Mouse (Mus musculus) embryonic facial prominence, embryonic 14.5 days (tissue): Measurements from ENCODE around the gene Olfr1340. TPM values are rescaled to one million over a fixed set of nuclear protein-coding genes. Genes with fewer than 3 reads are reported as not detected.

Source experiments
- ATAC-seq: fragments of 200-750 bp; cut with Nextera tagmentation; 2 replicates; pipeline ENCODE4 v1.8.0; 2017; ENCODE audit warnings: low read depth, moderate number of reproducible peaks, moderate TSS enrichment
- DNase-seq: peaks from one replicate; pipeline ENCODE4 v3.0.0-alpha.2; 2015; ENCODE audit warnings: low spot score
- H3K27ac ChIP-seq: fragments of 300-500 bp; sonication (generic); replicated peaks from 2 replicates; pipeline ENCODE4 v1.5.1; 2014; ENCODE audit warnings: low read depth, mild to moderate bottlenecking, low read length, moderate library complexity
- H3K27me3 ChIP-seq: fragments of 300-500 bp; sonication (generic); replicated peaks from 2 replicates; pipeline ENCODE4 v1.6.1; 2014; ENCODE audit warnings: low read length; ENCODE audit not compliant: control insufficient read depth, insufficient read depth
- H3K36me3 ChIP-seq: fragments of 300-500 bp; sonication (generic); 2 replicates; pipeline ENCODE4 v1.6.1; 2014; ENCODE audit warnings: low read length, mixed read lengths; ENCODE audit not compliant: control insufficient read depth, insufficient read depth
- H3K4me1 ChIP-seq: fragments of 300-500 bp; sonication (generic); 2 replicates; pipeline ENCODE4 v1.6.1; 2014; ENCODE audit warnings: antibody characterized with exemption, low read length; ENCODE audit not compliant: control insufficient read depth, insufficient read depth
- H3K4me2 ChIP-seq: fragments of 300-500 bp; sonication (generic); 2 replicates; pipeline ENCODE4 v1.6.1; 2014; ENCODE audit warnings: low read depth, mild to moderate bottlenecking, low read length, moderate library complexity, mixed read lengths
- H3K4me3 ChIP-seq: fragments of 300-500 bp; sonication (generic); 2 replicates; pipeline ENCODE4 v1.5.1; 2014; ENCODE audit warnings: low read depth, mild to moderate bottlenecking, low read length
- H3K9ac ChIP-seq: fragments of 300-500 bp; sonication (generic); 2 replicates; pipeline ENCODE4 v1.6.1; 2014; ENCODE audit warnings: low read depth, mild to moderate bottlenecking, low read length, moderate library complexity, mixed read lengths
- H3K9me3 ChIP-seq: fragments of 300-500 bp; sonication (generic); 2 replicates; pipeline ENCODE4 v1.6.1; 2016; ENCODE audit warnings: low read length; ENCODE audit not compliant: control insufficient read depth
- WGBS: fragments of 180-500 bp; shearing (Covaris S2); extraction: QIAGEN DNeasy Blood & Tissue Kit; methylation state at CpG from one replicate; pipeline ENCODE4 v1.1.7; 2014; 5-methylcytosine and 5-hydroxymethylcytosine counted together
- polyA plus RNA-seq: library from polyadenylated mRNA; unstranded; fragments of >200 nt; fragmentation: Nextera tagmentation; extraction: Ambion mirVana; gene quantifications from 2 replicates; pipeline ENCODE4 v1.2.1, GENCODE M21; 2014

Gene Olfr1340
- 0.08 and 0.24 TPM in 2 replicates for polyA plus RNA-seq

GRCm38 (mm10) chr4:118719838-118720237, at the start of gene Olfr1340:
TSS of gene Olfr1340 (plus strand) at chr4:118720138.
- H3K9ac ChIP-seq, result no peak within 1 kb of the TSS
- no peak within 1 kb of the TSS for H3K4me2 ChIP-seq
- no peaks in the 10 kb centered on the region for H3K27me3 ChIP-seq
- H3K36me3 ChIP-seq, result no peaks in the 10 kb centered on the region
- no peaks in the 10 kb centered on the region for H3K4me1 ChIP-seq
- no peak within 1 kb of the TSS for H3K27ac ChIP-seq
- no peak within 1 kb of the TSS for H3K4me3 ChIP-seq
- ATAC-seq (no peak), DNase-seq (no peak)
- H3K9me3 ChIP-seq, result no peaks in the 10 kb centered on the region

DNA sequence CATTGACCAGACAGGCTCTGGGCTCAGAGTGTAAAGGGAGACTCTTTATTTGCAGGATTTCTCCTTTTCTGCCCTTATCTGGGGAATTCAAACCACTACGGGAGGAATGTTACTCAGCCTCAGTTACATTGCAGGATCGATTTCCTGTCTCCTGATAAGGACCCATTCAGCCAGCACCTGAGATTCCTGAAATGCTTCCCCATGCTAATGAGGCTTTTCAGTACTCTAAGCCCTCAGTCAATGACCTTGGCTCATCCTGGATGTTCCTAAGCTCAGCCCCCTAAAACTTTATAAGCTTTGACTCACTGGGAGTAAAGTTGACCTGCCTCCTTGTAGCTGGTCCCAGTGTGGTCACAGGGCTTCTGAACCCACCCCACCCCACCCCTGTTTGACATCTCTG, 32.9 kb upstream of the Olfr1340 start:
- no peak overlapping the region for H3K4me3 ChIP-seq
- H3K27me3 ChIP-seq, result no peaks in the 10 kb centered on the region
- no peak overlapping the region for H3K9ac ChIP-seq
- no peaks in the 10 kb centered on the region for H3K36me3 ChIP-seq
- H3K4me1 ChIP-seq, result no peaks in the 10 kb centered on the region
- WGBS, result 55% methylated on average over 2 of the region's 2 CpGs
- no peak overlapping the region for H3K4me2 ChIP-seq
- ATAC-seq (no peak), DNase-seq (no peak)
- no peak overlapping the region for H3K27ac ChIP-seq
- H3K9me3 ChIP-seq, result no peaks in the 10 kb centered on the region

- Histone ChIP-seq H3K27me3 (no peaks in the 10 kb centered on the region), H3K9ac (no peak within 1 kb of the TSS), H3K4me2 (no peak within 1 kb of the TSS), H3K4me3 (no peak within 1 kb of the TSS), H3K4me1 (no peaks in the 10 kb centered on the region), H3K27ac (no peak within 1 kb of the TSS), H3K36me3 (no peaks in the 10 kb centered on the region), H3K9me3 (no peaks in the 10 kb centered on the region)
- no peak for ATAC-seq
- 24% methylated on average over 12 of the region's 12 CpGs for WGBS
- no peak for DNase-seq
Measured at GRCm38 (mm10) chr4:118692412-118692973, 27.4 kb upstream of the Olfr1340 start, which contains the start of gene Olfr1342. TSS of gene Olfr1342 (minus strand) at chr4:118692756.

DNA sequence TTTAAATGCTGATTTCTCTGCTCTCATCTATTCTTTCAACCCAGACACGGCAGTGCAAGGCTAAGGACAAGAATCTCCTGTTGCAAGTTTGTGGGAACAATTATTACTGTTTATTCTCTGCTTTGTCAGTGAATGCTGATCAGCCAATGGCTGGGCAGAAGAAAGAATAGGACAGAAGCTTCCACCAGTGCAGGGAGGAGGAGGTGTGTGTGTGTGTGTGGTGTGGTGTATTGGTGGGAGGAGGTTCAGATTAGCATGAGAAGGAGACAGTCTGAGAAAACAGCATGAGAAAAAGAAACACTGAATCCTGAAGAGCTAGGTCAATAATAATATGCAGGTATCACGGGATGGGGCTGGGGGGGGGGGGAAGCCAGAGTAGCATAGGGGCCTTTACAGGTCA, 26.1 kb upstream of the Olfr1340 start:
- no peak for DNase-seq
- Histone ChIP-seq H3K4me3 (no peak overlapping the region), H3K9ac (no peak overlapping the region), H3K4me2 (no peak overlapping the region), H3K36me3 (no peaks in the 10 kb centered on the region), H3K27ac (no peak overlapping the region), H3K4me1 (no peaks in the 10 kb centered on the region), H3K27me3 (no peaks in the 10 kb centered on the region), H3K9me3 (no peaks in the 10 kb centered on the region)
- WGBS, result 36% methylated on average over 2 of the region's 2 CpGs
- no peak for ATAC-seq

- H3K4me1 ChIP-seq, result no peaks in the 10 kb centered on the region
- no peak within 1 kb of the TSS for H3K9ac ChIP-seq
- WGBS, result 79% methylated on average over 3 of the region's 3 CpGs
- no peak within 1 kb of the TSS for H3K27ac ChIP-seq
- H3K27me3 ChIP-seq, result no peaks in the 10 kb centered on the region
- ATAC-seq, result no peak
- H3K4me2 ChIP-seq, result no peak within 1 kb of the TSS
- no peak for DNase-seq
- H3K36me3 ChIP-seq, result no peaks in the 10 kb centered on the region
- H3K9me3 ChIP-seq, result no peaks in the 10 kb centered on the region
- no peak within 1 kb of the TSS for H3K4me3 ChIP-seq
Measured at GRCm38 (mm10) chr4:118703223-118703622, 16.7 kb upstream of the Olfr1340 start, which contains the start of gene Olfr1341. TSS of gene Olfr1341 (plus strand) at chr4:118703523.

GRCm38 (mm10) chr4:118708086-118708485, 11.9 kb upstream of the Olfr1340 start:
- peaks cover 2% of the 10 kb centered on the region; the same call in 1 of the 2 replicates for H3K27me3 ChIP-seq
- no peak overlapping the region for H3K4me2 ChIP-seq
- H3K4me3 ChIP-seq, result no peak overlapping the region
- no peaks in the 10 kb centered on the region for H3K4me1 ChIP-seq
- no peaks in the 10 kb centered on the region for H3K36me3 ChIP-seq
- H3K9me3 ChIP-seq, result no peaks in the 10 kb centered on the region
- no peak overlapping the region for H3K27ac ChIP-seq
- no peak for DNase-seq
- WGBS, result 77% methylated on average over 5 of the region's 5 CpGs
- ATAC-seq, result no peak
- no peak overlapping the region for H3K9ac ChIP-seq

GRCm38 (mm10) chr4:118711656-118712055, 8.3 kb upstream of the Olfr1340 start:
- no peak overlapping the region for H3K9ac ChIP-seq
- H3K9me3 ChIP-seq, result no peaks in the 10 kb centered on the region
- no peaks in the 10 kb centered on the region for H3K36me3 ChIP-seq
- ATAC-seq, result no peak
- H3K4me1 ChIP-seq, result no peaks in the 10 kb centered on the region
- H3K4me3 ChIP-seq, result no peak overlapping the region
- no peak for DNase-seq
- H3K4me2 ChIP-seq, result no peak overlapping the region
- WGBS, result 38% methylated on average over 1 of the region's 1 CpGs
- no peak overlapping the region for H3K27ac ChIP-seq
- peaks cover 2% of the 10 kb centered on the region; the same call in 1 of the 2 replicates for H3K27me3 ChIP-seq

DNA sequence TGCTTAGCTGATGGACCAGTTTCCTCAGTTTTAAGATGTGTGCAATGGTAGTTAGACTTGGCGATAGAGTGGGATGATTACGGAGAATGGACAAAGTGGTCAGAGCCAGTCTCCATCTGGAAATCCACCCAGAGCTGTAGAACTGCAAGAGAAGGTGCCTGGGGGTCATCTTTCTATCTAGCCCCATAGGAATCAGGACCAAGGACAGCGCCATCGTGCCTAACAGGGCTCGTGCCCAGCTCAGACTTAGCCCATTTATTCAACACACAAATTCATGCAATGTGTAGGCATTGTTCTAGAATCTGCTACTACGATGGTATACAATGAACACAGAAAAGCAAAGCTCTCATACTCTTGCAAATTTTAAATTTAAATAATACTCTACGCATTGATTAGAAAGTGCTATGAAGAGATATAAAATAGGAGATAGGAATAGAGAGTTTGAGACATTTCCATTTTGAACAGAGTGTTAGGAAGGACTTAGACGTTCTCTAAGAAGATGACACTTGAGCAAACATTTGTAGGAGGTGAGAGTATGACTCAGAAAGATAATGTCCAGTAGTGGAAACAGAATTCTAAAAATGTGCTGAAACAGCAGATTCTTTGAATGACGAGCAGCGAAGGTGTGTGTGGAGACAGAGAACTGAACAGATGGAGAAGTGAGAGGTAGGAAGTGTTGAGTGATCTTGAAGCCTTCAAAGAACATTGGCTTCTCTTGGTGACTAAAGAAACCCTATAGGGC, 2.0 kb downstream of the Olfr1340 start:
- no peaks in the 10 kb centered on the region for H3K4me1 ChIP-seq
- DNase-seq (peak; percentile 44), ATAC-seq (no peak)
- no peaks in the 10 kb centered on the region for H3K27me3 ChIP-seq
- no peak overlapping the region for H3K27ac ChIP-seq
- H3K9me3 ChIP-seq, result no peaks in the 10 kb centered on the region
- 49% methylated on average over 10 of the region's 10 CpGs for WGBS
- no peak overlapping the region for H3K4me2 ChIP-seq
- H3K9ac ChIP-seq, result no peak overlapping the region
- H3K4me3 ChIP-seq, result no peak overlapping the region
- H3K36me3 ChIP-seq, result no peaks in the 10 kb centered on the region

- Histone ChIP-seq H3K4me2 (no peak within 1 kb of the TSS), H3K9ac (no peak within 1 kb of the TSS), H3K4me3 (no peak within 1 kb of the TSS), H3K27ac (no peak within 1 kb of the TSS), H3K36me3 (no peaks in the 10 kb centered on the region), H3K4me1 (no peaks in the 10 kb centered on the region), H3K9me3 (no peaks in the 10 kb centered on the region), H3K27me3 (no peaks in the 10 kb centered on the region)
- no peak for DNase-seq
- WGBS, result 100% methylated on average over 1 of the region's 1 CpGs
- ATAC-seq, result no peak
Measured at GRCm38 (mm10) chr4:118731875-118732274, 11.9 kb downstream of the Olfr1340 start, which contains the start of gene Olfr1339. TSS of gene Olfr1339 (plus strand) at chr4:118732175.
